Mouse (Mus musculus) stomach, postnatal 0 days (tissue): ENCODE measurements around the gene Sema4g. TPM values are rescaled to one million over a fixed set of nuclear protein-coding genes. Genes with fewer than 3 reads are reported as not detected.

Source experiments
- ATAC-seq: fragments of 200-750 bp; cut with Nextera tagmentation; 2 replicates; pipeline ENCODE4 v1.8.0; 2017; ENCODE audit not compliant: low FRiP score, low TSS enrichment
- DNase-seq: peaks from one replicate; pipeline ENCODE4 v3.0.0-alpha.2; 2016; ENCODE audit warnings: low spot score
- H3K27ac ChIP-seq: fragments of 300-500 bp; sonication (generic); replicated peaks from 2 replicates; pipeline ENCODE4 v1.5.1; 2014; ENCODE audit warnings: mild to moderate bottlenecking, control low read depth
- H3K27me3 ChIP-seq: fragments of 300-500 bp; sonication (generic); 2 replicates; pipeline ENCODE4 v1.6.1; 2014; ENCODE audit warnings: low read length; ENCODE audit not compliant: control insufficient read depth, insufficient read depth
- H3K36me3 ChIP-seq: fragments of 300-500 bp; sonication (generic); 2 replicates; pipeline ENCODE4 v1.6.1; 2014; ENCODE audit warnings: low read length, mixed read lengths; ENCODE audit not compliant: control insufficient read depth, insufficient read depth
- H3K4me1 ChIP-seq: fragments of 300-500 bp; sonication (generic); replicated peaks from 2 replicates; pipeline ENCODE4 v1.6.1; 2014; ENCODE audit warnings: antibody characterized with exemption; ENCODE audit not compliant: control insufficient read depth, insufficient read depth
- H3K4me2 ChIP-seq: fragments of 300-500 bp; sonication (generic); replicated peaks from 2 replicates; pipeline ENCODE4 v1.6.1; 2014; ENCODE audit warnings: low read depth, mild to moderate bottlenecking, control low read depth, moderate library complexity
- H3K4me3 ChIP-seq: fragments of 300-500 bp; sonication (generic); 2 replicates; pipeline ENCODE4 v1.5.1; 2014; ENCODE audit warnings: low read depth, low read length, control low read depth
- H3K9ac ChIP-seq: fragments of 300-500 bp; sonication (generic); 2 replicates; pipeline ENCODE4 v1.6.1; 2014; ENCODE audit warnings: mild to moderate bottlenecking, low read length, control low read depth, mixed read lengths
- H3K9me3 ChIP-seq: fragments of 300-500 bp; sonication (generic); 2 replicates; pipeline ENCODE4 v1.6.1; 2016; ENCODE audit warnings: low read length; ENCODE audit not compliant: control insufficient read depth
- CTCF ChIP-seq: IDR thresholded peaks from 2 replicates; pipeline ENCODE4 v1.5.1; 2016; ENCODE audit warnings: antibody characterized with exemption, low read depth, mild to moderate bottlenecking, moderate library complexity
- EP300 ChIP-seq: optimal IDR thresholded peaks from 2 replicates; pipeline ENCODE3; 2016; ENCODE audit warnings: antibody characterized with exemption
- WGBS: fragments of 180-500 bp; shearing (Covaris S2); extraction: QIAGEN DNeasy Blood & Tissue Kit; methylation state at CpG from one replicate; pipeline ENCODE4 v1.1.7; 2014; 5-methylcytosine and 5-hydroxymethylcytosine counted together
- polyA plus RNA-seq: library from polyadenylated mRNA; unstranded; fragments of >200 nt; fragmentation: Nextera tagmentation; extraction: Ambion mirVana; gene quantifications from 2 replicates; pipeline ENCODE4 v1.2.1, GENCODE M21; 2015

The Sema4g gene
- polyA plus RNA-seq, 1 experiment from 2014 or later: 1.4 TPM

GRCm38 (mm10) chr19:44997786-44998185, 8.9 kb downstream of the Sema4g start:
- DNase-seq (no peak), ATAC-seq (no peak)
- Histone ChIP-seq H3K9me3 (no peaks in the 10 kb centered on the region), H3K4me1 (no peaks in the 10 kb centered on the region), H3K4me2 (no peak overlapping the region), H3K9ac (no peak overlapping the region), H3K36me3 (peaks cover 2% of the 10 kb centered on the region; the same call in 1 of the 2 replicates), H3K4me3 (no peak overlapping the region), H3K27me3 (no peaks in the 10 kb centered on the region), H3K27ac (no peak overlapping the region)
- TF ChIP-seq CTCF (no peak), EP300 (no peak)
- WGBS: 84% methylated on average over 11 of the region's 11 CpGs

GRCm38 (mm10) chr19:44999647-45000046, 10.7 kb downstream of the Sema4g start:
- H3K9me3 ChIP-seq: no peaks in the 10 kb centered on the region
- no peak for TF ChIP-seq EP300
- no peak for TF ChIP-seq CTCF
- WGBS: 87% methylated on average over 8 of the region's 8 CpGs
- H3K27ac ChIP-seq: no peak overlapping the region
- H3K4me1 ChIP-seq: no peaks in the 10 kb centered on the region
- no peak overlapping the region for H3K4me2 ChIP-seq
- H3K9ac ChIP-seq: no peak overlapping the region
- H3K4me3 ChIP-seq: no peak overlapping the region
- ATAC-seq: no peak
- peaks cover 2% of the 10 kb centered on the region; the same call in 1 of the 2 replicates for H3K36me3 ChIP-seq
- no peaks in the 10 kb centered on the region for H3K27me3 ChIP-seq
- DNase-seq: no peak

- Histone ChIP-seq H3K36me3 (peaks cover 2% of the 10 kb centered on the region; the same call in 1 of the 2 replicates), H3K27ac (no peak overlapping the region), H3K4me1 (no peaks in the 10 kb centered on the region), H3K27me3 (no peaks in the 10 kb centered on the region), H3K4me3 (no peak overlapping the region), H3K9ac (no peak overlapping the region), H3K9me3 (no peaks in the 10 kb centered on the region), H3K4me2 (no peak overlapping the region)
- DNase-seq: no peak
- 57% methylated on average over 3 of the region's 3 CpGs for WGBS
- no peak for TF ChIP-seq EP300
- peak; percentile 52 for TF ChIP-seq CTCF
- ATAC-seq: no peak
Measured at GRCm38 (mm10) chr19:45002301-45002700, 13.4 kb downstream of the Sema4g start.

GRCm38 (mm10) chr19:45003740-45004516, 15.0 kb downstream of the Sema4g start:
- no peak overlapping the region for H3K27ac ChIP-seq
- TF ChIP-seq EP300 (no peak), CTCF (no peak)
- ATAC-seq: no peak
- H3K4me1 ChIP-seq: no peaks in the 10 kb centered on the region
- no peaks in the 10 kb centered on the region for H3K9me3 ChIP-seq
- 87% methylated on average over 7 of the region's 7 CpGs for WGBS
- H3K9ac ChIP-seq: no peak overlapping the region
- no peak for DNase-seq
- no peaks in the 10 kb centered on the region for H3K27me3 ChIP-seq
- H3K36me3 ChIP-seq: peaks cover 2% of the 10 kb centered on the region; the same call in 1 of the 2 replicates
- no peak overlapping the region for H3K4me3 ChIP-seq
- no peak overlapping the region for H3K4me2 ChIP-seq

- no peak for TF ChIP-seq CTCF
- no peak for TF ChIP-seq EP300
- Histone ChIP-seq H3K27me3 (no peaks in the 10 kb centered on the region), H3K4me1 (no peaks in the 10 kb centered on the region), H3K4me3 (peak within 1 kb of the TSS; percentile 93), H3K36me3 (peaks cover 2% of the 10 kb centered on the region; the same call in 1 of the 2 replicates), H3K9me3 (no peaks in the 10 kb centered on the region), H3K4me2 (peak within 1 kb of the TSS; percentile 89), H3K27ac (peak within 1 kb of the TSS; percentile 89), H3K9ac (peak within 1 kb of the TSS; percentile 88)
- peak; percentile 80 for DNase-seq
- WGBS: 10% methylated on average over 16 of the region's 16 CpGs
- no peak; the same call in 1 of the 2 replicates for ATAC-seq
Measured at GRCm38 (mm10) chr19:45005444-45005843, 16.5 kb downstream of the Sema4g start, which contains the start of gene Twnk. Gene Twnk, plus strand, starts transcription at chr19:45005663.
